Mouse (Mus musculus) limb, embryonic 10.5 days (tissue): ENCODE measurements around the gene Lrrc7. TPM values are rescaled to one million over a fixed set of nuclear protein-coding genes. Genes with fewer than 3 reads are reported as not detected.

ENCODE experiments used
- DNase-seq: peaks from one replicate; pipeline ENCODE4 v3.0.0-alpha.2; 2017; ENCODE audit warnings: low spot score
- H3K27ac ChIP-seq: fragments of 300-500 bp; sonication (generic); 2 replicates; pipeline ENCODE4 v1.5.1; 2016; ENCODE audit warnings: mild to moderate bottlenecking
- H3K27me3 ChIP-seq: fragments of 300-500 bp; sonication (generic); 2 replicates; pipeline ENCODE4 v1.6.1; 2016; ENCODE audit warnings: low read depth, mild to moderate bottlenecking; ENCODE audit not compliant: poor library complexity, severe bottlenecking
- H3K36me3 ChIP-seq: fragments of 300-500 bp; sonication (generic); 2 replicates; pipeline ENCODE4 v1.6.1; 2016; ENCODE audit warnings: mild to moderate bottlenecking, moderate library complexity
- H3K4me1 ChIP-seq: fragments of 300-500 bp; sonication (generic); 2 replicates; pipeline ENCODE4 v1.6.1; 2016
- H3K4me3 ChIP-seq: fragments of 300-500 bp; sonication (generic); 2 replicates; pipeline ENCODE4 v1.5.1; 2016; ENCODE audit warnings: mild to moderate bottlenecking, moderate library complexity
- H3K9me3 ChIP-seq: fragments of 300-500 bp; sonication (generic); replicated peaks from 2 replicates; pipeline ENCODE4 v1.6.1; 2016; ENCODE audit warnings: mild to moderate bottlenecking
- WGBS: fragments of 180-500 bp; shearing (Covaris S2); methylation state at CpG from one replicate; pipeline ENCODE4 v1.1.7; 2016; 5-methylcytosine and 5-hydroxymethylcytosine counted together
- polyA plus RNA-seq: library from polyadenylated mRNA; unstranded; fragments of >200 nt; fragmentation: Nextera tagmentation; extraction: Ambion mirVana; gene quantifications from 2 replicates; pipeline ENCODE4 v1.2.1, GENCODE M21; 2016

Gene Lrrc7
- polyA plus RNA-seq, 1 experiment from 2014 or later, result 0.20 TPM

DNA sequence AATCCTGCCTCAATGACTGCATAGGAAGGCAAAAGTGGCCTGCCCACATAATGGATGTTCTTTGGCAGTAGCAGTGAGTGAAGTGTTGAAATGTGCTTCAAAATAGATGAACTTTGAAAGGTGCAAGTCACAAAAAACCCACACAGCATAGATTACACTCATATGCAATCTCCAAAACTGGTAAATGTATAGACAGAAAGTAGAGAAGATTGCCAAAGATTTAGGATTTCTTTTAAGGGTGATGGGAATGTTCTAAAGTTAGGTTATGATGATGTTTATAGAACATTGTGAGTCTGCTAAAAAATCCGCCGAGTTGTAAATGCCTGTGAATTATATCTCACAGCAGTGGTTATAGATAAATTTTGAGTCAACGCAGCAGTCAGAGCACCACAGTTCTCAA lies 359.2 kb downstream of the Lrrc7 start:
- no peak for DNase-seq
- Histone ChIP-seq H3K27ac (no peak overlapping the region), H3K4me1 (no peaks in the 10 kb centered on the region), H3K27me3 (no peaks in the 10 kb centered on the region), H3K4me3 (no peak overlapping the region), H3K36me3 (no peaks in the 10 kb centered on the region), H3K9me3 (no peaks in the 10 kb centered on the region)
- 96% methylated on average over 3 of the region's 3 CpGs for WGBS

GRCm38 (mm10) chr3:158195426-158195825 lies 366.6 kb downstream of the Lrrc7 start:
- DNase-seq, result no peak
- H3K4me3 ChIP-seq, result no peak overlapping the region

GRCm38 (mm10) chr3:158193229-158193628 lies 368.8 kb downstream of the Lrrc7 start:
- Histone ChIP-seq H3K4me1 (no peaks in the 10 kb centered on the region), H3K9me3 (no peaks in the 10 kb centered on the region), H3K27ac (no peak overlapping the region), H3K4me3 (no peak overlapping the region), H3K36me3 (no peaks in the 10 kb centered on the region), H3K27me3 (no peaks in the 10 kb centered on the region)
- DNase-seq, result no peak
- WGBS, result 63% methylated on average over 1 of the region's 1 CpGs

More at GRCm38 (mm10) chr3:158195426-158195825, 366.6 kb downstream of the Lrrc7 start:
- no peak overlapping the region for H3K27ac ChIP-seq
- H3K36me3 ChIP-seq, result no peaks in the 10 kb centered on the region
- no peaks in the 10 kb centered on the region for H3K9me3 ChIP-seq
- H3K4me1 ChIP-seq, result no peaks in the 10 kb centered on the region
- H3K27me3 ChIP-seq, result no peaks in the 10 kb centered on the region

DNA sequence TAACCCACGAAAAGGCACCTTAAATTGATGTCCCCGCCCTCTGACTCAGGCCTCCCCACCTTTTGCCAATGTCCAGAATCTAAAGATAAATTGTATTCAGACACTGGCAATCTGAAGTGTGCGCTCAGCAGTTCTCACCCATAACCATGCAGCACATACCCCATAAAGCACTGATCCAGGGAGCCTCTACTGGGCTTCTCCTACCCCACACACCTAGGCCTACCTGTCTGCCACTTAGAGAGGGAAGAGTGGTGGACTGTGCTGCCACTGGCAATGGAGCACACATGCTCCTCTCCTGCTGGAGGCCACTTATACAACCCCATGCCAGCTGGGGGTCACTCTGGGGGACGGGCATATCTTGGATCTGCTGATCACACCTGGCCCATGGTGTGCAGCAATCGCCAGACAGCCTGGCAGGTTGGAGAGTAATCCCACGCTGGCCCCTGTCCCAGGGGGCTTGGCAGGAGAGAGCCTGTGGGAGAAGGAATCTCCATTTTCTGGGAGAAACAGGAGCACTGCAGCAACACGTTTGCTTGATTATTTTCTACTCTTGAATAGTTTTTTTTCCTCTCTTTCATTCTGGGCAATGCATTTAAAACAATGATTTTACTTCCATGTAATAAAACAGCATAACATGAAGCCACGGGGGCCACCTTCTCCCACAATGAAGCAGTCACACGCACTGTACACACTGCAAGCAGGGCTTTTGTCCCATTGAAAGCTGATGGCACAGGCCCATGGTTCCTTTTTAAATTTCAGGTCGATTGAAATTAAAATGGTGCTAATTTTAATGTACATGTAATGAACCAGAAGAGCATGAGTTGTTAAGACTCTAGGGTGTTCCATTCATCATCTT lies 386.9 kb downstream of the Lrrc7 start:
- Histone ChIP-seq H3K27ac (no peak overlapping the region), H3K36me3 (no peaks in the 10 kb centered on the region), H3K4me3 (no peak overlapping the region), H3K27me3 (no peaks in the 10 kb centered on the region), H3K4me1 (no peaks in the 10 kb centered on the region), H3K9me3 (no peaks in the 10 kb centered on the region)
- 82% methylated on average over 10 of the region's 10 CpGs for WGBS
- no peak for DNase-seq

- Histone ChIP-seq H3K4me3 (no peak overlapping the region), H3K4me1 (no peaks in the 10 kb centered on the region), H3K36me3 (no peaks in the 10 kb centered on the region), H3K27me3 (no peaks in the 10 kb centered on the region), H3K9me3 (no peaks in the 10 kb centered on the region), H3K27ac (no peak overlapping the region)
- DNase-seq, result no peak
- WGBS, result 97% methylated on average over 8 of the region's 8 CpGs
These were observed 392.8 kb downstream of the Lrrc7 start for GRCm38 (mm10) chr3:158169180-158169579.

GRCm38 (mm10) chr3:158168454-158168853 lies 393.6 kb downstream of the Lrrc7 start:
- Histone ChIP-seq H3K4me3 (no peak overlapping the region), H3K9me3 (no peaks in the 10 kb centered on the region), H3K4me1 (no peaks in the 10 kb centered on the region), H3K27ac (no peak overlapping the region), H3K27me3 (no peaks in the 10 kb centered on the region), H3K36me3 (no peaks in the 10 kb centered on the region)
- no peak for DNase-seq
- 90% methylated on average over 4 of the region's 4 CpGs for WGBS

GRCm38 (mm10) chr3:158165004-158165403 lies 397.0 kb downstream of the Lrrc7 start:
- no peaks in the 10 kb centered on the region for H3K36me3 ChIP-seq
- no peak overlapping the region for H3K4me3 ChIP-seq
- no peak for DNase-seq
- H3K4me1 ChIP-seq, result no peaks in the 10 kb centered on the region
- no peak overlapping the region for H3K27ac ChIP-seq
- H3K9me3 ChIP-seq, result no peaks in the 10 kb centered on the region
- no peaks in the 10 kb centered on the region for H3K27me3 ChIP-seq

DNA sequence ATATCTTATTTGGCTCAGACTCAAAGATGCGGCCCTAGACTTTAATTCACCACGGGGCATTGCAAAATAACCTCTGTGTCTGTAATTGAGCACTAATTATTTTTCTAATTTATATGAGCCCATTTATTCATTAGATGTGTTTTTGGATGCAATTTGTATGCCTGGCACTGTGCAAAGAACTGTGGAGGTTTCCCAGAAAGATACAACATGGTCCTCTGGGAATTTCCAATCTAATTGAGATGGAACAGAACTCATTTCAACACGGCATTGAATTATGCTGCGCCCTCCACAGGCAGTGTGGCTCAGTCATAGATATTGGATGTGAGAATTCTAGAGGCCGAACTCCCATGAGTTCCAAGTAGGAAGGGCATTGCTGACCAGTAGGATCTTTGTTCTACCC lies 397.6 kb downstream of the Lrrc7 start:
- Histone ChIP-seq H3K4me3 (no peak overlapping the region), H3K27ac (no peak overlapping the region), H3K4me1 (no peaks in the 10 kb centered on the region), H3K9me3 (no peaks in the 10 kb centered on the region), H3K27me3 (no peaks in the 10 kb centered on the region), H3K36me3 (no peaks in the 10 kb centered on the region)
- WGBS, result 91% methylated on average over 5 of the region's 5 CpGs
- DNase-seq, result no peak

- H3K36me3 ChIP-seq, result no peaks in the 10 kb centered on the region
- no peaks in the 10 kb centered on the region for H3K9me3 ChIP-seq
- H3K27me3 ChIP-seq, result no peaks in the 10 kb centered on the region
- H3K27ac ChIP-seq, result no peak overlapping the region
- DNase-seq, result no peak
- 81% methylated on average over 4 of the region's 4 CpGs for WGBS
- H3K4me1 ChIP-seq, result no peaks in the 10 kb centered on the region
- no peak overlapping the region for H3K4me3 ChIP-seq
These were observed 398.9 kb downstream of the Lrrc7 start for GRCm38 (mm10) chr3:158163127-158163526.

- no peaks in the 10 kb centered on the region for H3K4me1 ChIP-seq
- no peak for DNase-seq
- no peak overlapping the region for H3K27ac ChIP-seq
- no peak overlapping the region for H3K4me3 ChIP-seq
- H3K36me3 ChIP-seq, result no peaks in the 10 kb centered on the region
- no peaks in the 10 kb centered on the region for H3K9me3 ChIP-seq
- no peaks in the 10 kb centered on the region for H3K27me3 ChIP-seq
- 88% methylated on average over 1 of the region's 1 CpGs for WGBS
These were observed 400.0 kb downstream of the Lrrc7 start for GRCm38 (mm10) chr3:158161924-158162490.

DNA sequence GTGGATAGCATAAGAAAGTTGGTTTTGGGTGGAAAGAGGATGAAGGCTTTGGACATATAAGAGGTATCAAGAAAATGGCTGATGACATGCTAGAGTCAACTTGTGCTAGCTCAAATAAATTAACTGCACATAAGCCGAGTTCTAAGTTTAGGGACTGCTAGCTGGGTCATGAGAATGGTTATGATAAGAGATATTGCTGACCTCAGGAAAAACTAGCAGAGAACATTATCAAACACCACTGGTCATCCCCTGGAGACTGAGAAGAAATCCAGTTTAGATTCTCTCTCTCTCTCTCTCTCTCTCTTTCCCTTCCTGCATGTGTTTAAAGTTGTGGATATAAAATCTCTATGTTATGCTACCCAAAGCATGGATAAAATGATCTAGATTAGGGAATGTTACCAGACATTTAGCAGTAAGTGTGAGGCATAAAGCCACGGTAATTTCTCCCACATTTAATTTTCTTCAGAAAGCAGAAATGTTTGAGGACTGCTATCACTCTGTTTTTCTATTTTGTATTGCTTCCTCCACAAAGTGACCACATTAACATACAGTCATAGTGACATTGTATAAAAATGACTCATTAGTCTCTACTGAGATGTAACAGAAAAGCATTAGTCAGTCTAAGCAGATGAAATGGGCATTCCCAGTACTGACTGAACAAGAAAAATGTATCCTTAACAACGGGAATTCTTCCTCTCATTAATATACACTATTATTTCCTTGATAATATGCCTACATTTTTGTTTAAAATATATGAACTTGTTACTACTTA lies 406.3 kb downstream of the Lrrc7 start:
- WGBS, result 85% methylated on average over 3 of the region's 3 CpGs
- Histone ChIP-seq H3K4me3 (no peak overlapping the region), H3K4me1 (no peaks in the 10 kb centered on the region), H3K9me3 (no peaks in the 10 kb centered on the region), H3K36me3 (no peaks in the 10 kb centered on the region), H3K27me3 (no peaks in the 10 kb centered on the region), H3K27ac (no peak overlapping the region)
- DNase-seq, result no peak

- 94% methylated on average over 3 of the region's 3 CpGs for WGBS
- DNase-seq, result no peak
- Histone ChIP-seq H3K9me3 (no peaks in the 10 kb centered on the region), H3K27ac (no peak overlapping the region), H3K4me1 (no peaks in the 10 kb centered on the region), H3K36me3 (no peaks in the 10 kb centered on the region), H3K27me3 (no peaks in the 10 kb centered on the region), H3K4me3 (no peak overlapping the region)
These were observed 407.9 kb downstream of the Lrrc7 start for GRCm38 (mm10) chr3:158154134-158154533.

DNA sequence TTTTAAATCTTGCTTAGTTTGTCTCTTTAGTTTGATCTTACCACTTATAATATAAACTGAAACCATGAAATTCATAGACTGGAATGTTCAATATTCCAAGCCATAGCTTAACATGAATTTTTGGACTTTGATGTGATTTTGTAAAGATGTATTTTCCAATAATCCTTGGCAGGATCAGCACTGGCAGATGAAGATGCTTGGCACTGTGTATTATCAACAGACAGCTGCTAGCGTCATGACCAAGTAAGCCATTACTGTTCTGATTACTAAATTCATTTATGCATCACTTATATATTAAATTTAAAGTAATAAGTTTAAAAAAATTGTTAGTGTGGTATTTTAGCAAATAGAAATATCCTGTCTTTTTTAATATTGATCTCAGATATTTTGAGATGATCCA lies 413.0 kb downstream of the Lrrc7 start:
- WGBS, result 90% methylated on average over 1 of the region's 1 CpGs
- Histone ChIP-seq H3K9me3 (no peaks in the 10 kb centered on the region), H3K36me3 (no peaks in the 10 kb centered on the region), H3K27ac (no peak overlapping the region), H3K27me3 (no peaks in the 10 kb centered on the region), H3K4me3 (no peak overlapping the region), H3K4me1 (no peaks in the 10 kb centered on the region)
- DNase-seq, result no peak
